Mouse (Mus musculus): ENCODE measurements at regions not wholly inside any gene's neighbourhood (a gene's known extent, or its start where the extent isn't known, plus 50 kb on each side); places are given as distances from the start of the nearest gene placed in this dataset.

DNA sequence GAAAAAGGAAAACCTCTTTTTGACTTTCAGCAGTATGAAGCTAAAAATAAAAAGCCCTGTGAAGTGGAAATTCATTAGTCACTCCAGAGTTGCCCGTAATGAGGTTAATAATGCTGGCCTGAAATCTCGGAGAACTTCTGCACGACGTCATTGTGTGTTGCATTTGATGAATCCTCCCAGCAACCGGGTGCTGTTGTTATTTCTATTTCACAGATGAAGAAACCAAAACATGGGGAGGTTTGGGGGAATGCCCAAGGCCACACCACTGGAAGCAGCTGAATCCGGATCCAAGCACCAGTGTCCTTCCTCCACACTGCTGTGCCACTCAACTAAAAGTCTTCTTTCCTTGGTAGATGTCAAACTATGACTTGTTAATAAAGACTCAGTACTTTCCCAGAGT lies 149.7 kb downstream of the Dad1 start:
- TF ChIP-seq CTCF (IDR thresholded peaks at IDR 0.05; ENCODE audit: extremely low read depth, insufficient read depth, insufficient read length, insufficient replicate concordance) (no peak), POLR2A (IDR thresholded peaks at IDR 0.05; ENCODE audit: low read depth, low read length) (no peak)

Data from spleen, adult 2 months (tissue).